Mouse (Mus musculus) adrenal gland, adult 2 months (tissue): ENCODE results near the gene Gng2. TPM values are rescaled to one million over a fixed set of nuclear protein-coding genes. Genes with fewer than 3 reads are reported as not detected.

Experiments used
- DNase-seq: peaks from one replicate; pipeline ENCODE4 v3.0.0; 2021
- polyA plus RNA-seq: library from polyadenylated mRNA; depleted of rRNA; stranded (reverse); fragments of >200 nt; gene quantifications from 2 replicates; pipeline ENCODE4 v1.2.3, GENCODE M21; 2012; rRNA removed
- total RNA-seq, 2 experiments: library from RNA; stranded (reverse); gene quantifications; 2 replicates each; pipeline ENCODE4 v1.2.3; 2021

Gng2 gene
- total and polyA plus RNA-seq, 3 experiments, result 3.3 to 39.5 (median 32.8) TPM

DNA sequence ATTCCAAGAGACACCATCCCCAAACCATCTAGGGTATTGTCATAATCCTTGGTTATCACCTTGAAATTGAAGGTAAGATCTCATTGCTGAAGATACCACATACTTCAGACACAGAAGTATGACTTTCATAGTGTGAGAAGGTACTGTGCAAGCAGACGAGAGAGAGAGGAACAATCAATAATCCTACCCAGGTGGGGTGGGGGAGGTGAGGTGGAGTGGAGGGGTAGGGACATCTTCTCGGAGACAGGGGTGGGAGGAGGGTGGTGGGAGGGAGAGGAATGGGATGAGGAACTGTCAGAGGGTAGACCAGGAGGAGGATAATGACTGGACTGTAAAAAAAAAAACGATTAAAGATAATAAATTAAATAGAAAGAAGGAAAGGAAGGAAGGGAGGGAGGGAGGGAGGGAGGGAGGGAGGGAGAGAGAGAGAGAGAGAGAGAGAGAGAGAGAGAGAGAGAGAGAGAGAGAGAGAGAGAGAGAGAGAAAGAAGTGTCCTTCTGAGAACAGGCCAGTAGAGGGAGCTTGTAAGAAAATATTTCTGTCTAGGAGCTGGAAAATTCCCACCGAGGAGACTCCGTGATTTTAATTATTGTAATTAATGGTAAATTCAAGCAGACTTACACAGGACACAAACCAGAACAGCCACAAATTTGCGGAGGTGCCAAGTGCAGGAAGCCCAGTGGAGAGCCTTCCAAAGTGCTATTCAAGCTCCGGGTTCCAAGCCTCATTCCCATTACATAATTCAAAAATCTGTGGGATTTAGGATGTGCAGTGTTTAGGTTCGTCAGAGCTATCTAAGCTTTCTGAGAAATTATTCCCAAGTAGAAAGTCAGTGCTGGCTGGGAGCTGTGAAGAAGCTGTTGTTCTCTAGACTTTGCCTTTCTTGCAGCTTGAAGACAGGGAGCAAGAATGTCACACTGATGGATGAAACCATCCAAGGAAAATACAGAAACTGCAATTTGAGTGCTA is 118.3 kb downstream of the Gng2 start:
- no peak for DNase-seq

DNA sequence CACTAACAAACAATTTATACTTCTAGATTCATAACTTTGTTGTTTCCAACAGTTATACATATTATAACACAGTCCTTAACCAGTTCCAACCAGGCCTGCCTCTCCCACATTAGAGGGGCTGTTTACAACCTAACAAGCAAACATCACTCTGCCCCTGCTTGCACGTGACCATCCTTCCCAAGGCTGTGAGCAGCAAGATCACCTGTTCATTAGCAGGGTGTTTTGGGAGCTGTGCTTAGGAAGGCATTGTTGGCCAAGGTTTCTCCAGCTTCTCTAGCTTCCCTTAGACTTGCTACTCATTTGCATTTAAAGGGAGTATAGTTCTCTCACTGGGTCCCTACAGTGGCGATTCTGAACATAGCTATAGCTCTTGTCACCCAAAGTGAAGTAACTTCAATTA is 119.1 kb downstream of the Gng2 start:
- DNase-seq, result no peak

DNA sequence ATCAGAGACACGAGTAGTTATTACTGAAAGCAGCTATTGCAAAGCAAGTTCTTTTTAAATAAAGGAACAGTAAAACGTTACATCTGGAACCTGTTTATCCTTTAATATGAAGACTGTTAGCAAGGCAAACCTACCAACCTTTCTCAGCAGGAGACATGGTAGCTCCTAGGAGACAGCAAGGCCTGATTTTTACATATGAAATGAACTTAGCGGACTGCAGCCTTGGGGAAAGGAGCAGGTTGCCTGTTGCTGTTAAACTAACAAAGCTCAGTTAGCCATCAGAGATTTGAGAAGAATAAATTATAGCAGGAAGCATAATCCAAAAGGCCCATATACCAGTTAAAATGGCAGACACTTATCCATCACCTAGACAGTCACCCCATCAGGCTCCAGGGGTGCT is 124.0 kb downstream of the Gng2 start:
- DNase-seq, result no peak

DNA sequence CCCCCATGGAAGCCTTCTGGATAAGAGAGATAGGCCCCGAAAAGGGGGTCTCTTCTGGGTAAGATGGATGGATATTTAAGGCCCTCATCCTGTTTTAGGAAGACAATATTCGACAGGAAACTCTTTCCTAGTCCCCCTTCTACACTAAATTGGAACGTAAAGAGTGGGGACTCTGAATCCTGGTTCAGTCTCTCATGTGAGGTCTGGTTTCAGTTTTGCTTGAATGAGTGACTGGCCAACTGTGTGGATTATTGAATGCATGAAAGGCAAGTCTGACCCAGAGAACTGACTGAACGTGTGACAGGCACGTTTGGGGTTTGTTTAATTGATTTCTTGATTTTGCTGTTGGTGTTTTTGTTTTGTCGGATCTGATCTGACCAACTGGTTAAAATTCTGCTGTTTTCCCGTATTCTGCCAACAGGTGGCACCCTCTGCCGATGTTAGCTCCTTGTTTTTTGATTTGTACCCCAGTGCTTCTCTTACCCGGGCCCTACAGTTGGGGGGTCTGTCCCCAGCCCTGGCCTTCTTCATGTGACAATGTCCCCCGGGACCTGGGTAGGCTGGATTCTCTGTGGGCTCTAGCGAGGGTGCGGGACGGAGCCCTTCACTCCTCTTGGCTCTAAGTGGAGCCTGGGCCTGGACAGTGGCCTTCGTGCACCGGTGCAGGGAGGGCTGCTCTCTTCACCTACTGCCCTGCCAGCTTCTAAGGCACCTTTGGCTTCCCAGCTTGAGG is 137.7 kb downstream of the Gng2 start:
- peak; percentile 63 for DNase-seq

DNA sequence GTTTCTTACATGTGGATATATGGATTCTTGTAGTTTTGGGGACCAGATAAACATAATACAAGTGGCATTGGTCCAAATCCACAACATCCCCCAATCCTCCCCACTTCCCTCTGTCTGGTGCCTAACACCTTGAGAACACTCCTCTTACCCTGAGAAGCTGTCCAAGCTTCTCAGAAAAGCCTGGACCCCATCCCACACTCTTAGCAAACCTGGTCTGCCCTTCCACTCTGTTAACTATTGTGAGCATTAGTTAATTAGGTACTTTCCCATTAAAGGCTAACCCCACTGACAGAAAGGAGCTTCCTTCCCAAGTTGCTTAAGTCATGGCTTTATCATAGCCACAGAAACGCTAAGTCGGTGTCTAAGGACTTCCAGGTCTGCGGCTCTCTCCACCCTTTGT is 141.1 kb downstream of the Gng2 start:
- DNase-seq, result no peak

DNA sequence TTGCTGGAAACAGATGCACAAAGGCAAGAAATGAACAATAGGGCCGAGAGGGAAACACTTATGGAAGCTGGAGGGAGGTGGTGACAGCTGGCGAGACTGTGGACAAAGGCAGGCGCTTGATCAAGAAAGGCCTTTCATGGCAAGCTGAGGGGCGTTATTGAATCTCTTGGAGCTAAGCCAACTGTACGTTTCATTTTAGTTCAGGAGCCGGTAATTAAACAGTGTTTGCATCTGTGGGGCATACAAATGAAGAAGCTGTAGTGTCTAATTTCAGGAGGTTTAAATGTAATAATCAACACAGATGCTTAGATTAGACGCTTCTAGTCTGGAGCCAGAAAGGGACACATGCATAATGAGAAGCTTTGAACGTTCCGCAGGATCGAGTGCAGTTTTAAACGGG is 151.9 kb downstream of the Gng2 start:
- DNase-seq, result no peak

DNA sequence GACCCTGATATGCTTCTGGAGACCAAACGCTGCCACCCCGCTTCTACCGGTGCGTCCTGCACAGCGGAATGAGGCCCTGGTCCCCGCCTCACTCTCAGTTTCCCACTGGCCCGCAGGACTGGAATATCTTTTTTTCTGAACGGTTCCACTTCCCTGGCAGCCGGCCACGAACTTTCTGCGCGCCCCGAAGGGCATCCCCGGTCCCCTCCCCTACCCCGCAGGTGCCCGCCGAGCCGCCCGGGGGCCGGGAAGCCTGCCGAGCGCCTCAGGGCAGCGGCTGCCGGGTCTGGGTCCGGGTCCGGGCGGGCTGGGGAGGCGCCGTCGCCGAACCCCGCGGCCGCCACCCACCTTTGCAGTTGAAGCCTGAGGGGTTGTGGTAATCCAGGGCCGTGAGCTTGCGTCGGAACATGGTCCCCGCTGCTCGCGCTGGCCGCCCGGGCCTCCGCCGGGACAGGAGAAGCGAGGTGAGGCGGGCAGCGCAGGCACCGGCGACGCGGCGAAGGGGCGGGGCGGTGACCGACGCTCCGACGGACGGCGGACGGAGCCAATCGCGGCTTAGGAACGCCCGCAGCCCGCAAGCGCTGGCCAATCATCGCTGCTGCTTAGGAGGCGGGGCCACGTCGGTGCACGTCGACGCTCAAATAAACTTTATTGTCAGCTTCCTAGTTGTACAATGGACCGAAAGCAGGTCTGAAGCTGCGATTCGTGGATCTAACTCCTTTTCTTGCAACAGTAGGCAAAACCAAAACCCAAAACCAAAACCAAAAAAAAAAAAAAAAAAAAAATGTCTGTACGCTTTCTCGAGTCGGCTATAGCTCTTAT is 153.9 kb downstream of the Gng2 start, which contains the start of gene Rtraf:
Gene Rtraf, minus strand, starts transcription at position 504 of the 822 bp plus-strand sequence.
- peak; percentile 95 for DNase-seq

Other genes with a start within 250 kb of the Gng2 start
- gene Nid2, start 226.4 kb downstream of the Gng2 start, total RNA-seq, result 10 to 100 TPM; 10.8 to 14.9 TPM
- gene Nid2, start 226.4 kb downstream of the Gng2 start, polyA plus RNA-seq, result 13.4 and 16.6 TPM in 2 replicates
- gene Rtraf, start 153.8 kb downstream of the Gng2 start, total RNA-seq, result 10 to 100 TPM; 75.4 to 84.4 TPM
- 7.3 and 12.6 TPM in 2 replicates for gene Rtraf, start 153.8 kb downstream of the Gng2 start, polyA plus RNA-seq
- 1 to 10 TPM; 6.2 to 7.0 TPM for gene Saysd1, start 160.9 kb upstream of the Gng2 start, total RNA-seq
- gene Saysd1, start 160.9 kb upstream of the Gng2 start, polyA plus RNA-seq, result 8.5 and 9.8 TPM in 2 replicates
- gene Kcnk5, start 204.2 kb upstream of the Gng2 start, total RNA-seq, result 1 to 10 TPM; 8.6 to 9.5 TPM
- gene Kcnk5, start 204.2 kb upstream of the Gng2 start, polyA plus RNA-seq, result 6.4 and 9.8 TPM in 2 replicates